Mouse (Mus musculus) ES-Bruce4 (cell line): Measurements from ENCODE around the gene Col20a1. TPM values are rescaled to one million over a fixed set of nuclear protein-coding genes. Genes with fewer than 3 reads are reported as not detected.

ENCODE experiments used
- H3K27ac ChIP-seq: 2 replicates; pipeline ENCODE4 v1.5.1; 2012; ENCODE audit warnings: low read length, inconsistent platforms; ENCODE audit not compliant: insufficient read depth
- H3K27me3 ChIP-seq: 2 replicates; pipeline ENCODE4 v1.6.1; 2012; ENCODE audit warnings: mild to moderate bottlenecking, low read length, inconsistent platforms; ENCODE audit not compliant: control insufficient read depth, poor library complexity, insufficient read depth, severe bottlenecking
- H3K36me3 ChIP-seq: 2 replicates; pipeline ENCODE4 v1.6.1; 2012; ENCODE audit warnings: inconsistent platforms, mild to moderate bottlenecking, low read length, moderate library complexity; ENCODE audit not compliant: control insufficient read depth, poor library complexity, insufficient read depth, severe bottlenecking
- H3K4me1 ChIP-seq: one replicate; pipeline ENCODE4 v1.8.1; 2011; ENCODE audit warnings: low read length; ENCODE audit not compliant: control insufficient read depth, insufficient read depth
- H3K4me3 ChIP-seq: 2 replicates; pipeline ENCODE4 v1.5.1; 2011; ENCODE audit warnings: low read depth, mild to moderate bottlenecking, low read length
- H3K9ac ChIP-seq: 2 replicates; pipeline ENCODE4 v1.6.1; 2012; ENCODE audit warnings: low read depth, mild to moderate bottlenecking, inconsistent platforms; ENCODE audit not compliant: poor library complexity, severe bottlenecking
- H3K9me3 ChIP-seq: replicated peaks from 2 replicates; pipeline ENCODE4 v1.6.1; 2012; ENCODE audit warnings: mild to moderate bottlenecking, low read length, inconsistent platforms; ENCODE audit not compliant: control insufficient read depth, poor library complexity, insufficient read depth, severe bottlenecking
- CTCF ChIP-seq: IDR thresholded peaks from one replicate; pipeline ENCODE4 v1.8.1; 2011; ENCODE audit warnings: low read depth, low read length
- EP300 ChIP-seq: IDR thresholded peaks from 2 replicates; pipeline ENCODE4 v1.6.1; 2011; ENCODE audit warnings: low read depth, low read length; ENCODE audit not compliant: insufficient read depth
- POLR2A ChIP-seq: IDR thresholded peaks from one replicate; pipeline ENCODE4 v1.8.1; 2011; ENCODE audit warnings: low read length; ENCODE audit not compliant: insufficient read depth
- polyA plus RNA-seq: library from polyadenylated mRNA; stranded (reverse); fragments of >200 nt; gene quantifications from 2 replicates; pipeline ENCODE4 v1.2.4, GENCODE M21; 2011; ENCODE audit warnings: low read depth; ENCODE audit not compliant: missing spikeins, insufficient read depth, insufficient read length

Col20a1 gene
- polyA plus RNA-seq, 1 experiment, result 0.79 TPM

DNA sequence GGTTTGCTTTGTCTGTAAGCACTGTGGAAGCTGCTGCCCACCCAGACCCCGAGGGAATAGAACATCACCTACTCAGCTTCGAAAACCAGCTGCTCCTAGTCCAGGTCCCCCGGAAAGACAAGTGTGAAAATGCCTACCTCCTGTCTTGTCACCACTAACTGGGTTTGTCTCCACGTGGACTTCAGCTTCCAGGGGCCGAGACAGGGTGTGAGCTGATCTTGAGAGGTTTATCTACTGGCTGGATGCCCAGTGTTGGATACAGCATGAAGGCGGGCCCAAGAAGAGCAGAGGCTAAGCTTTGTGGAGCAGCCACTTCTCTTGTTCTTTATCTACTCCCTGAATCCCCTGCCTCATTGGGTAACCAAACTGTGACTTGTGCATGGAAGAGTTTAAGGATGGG lies 47.0 kb downstream of the Col20a1 start:
- TF ChIP-seq POLR2A (no peak), EP300 (no peak), CTCF (no peak)
- Histone ChIP-seq H3K36me3 (no peaks in the 10 kb centered on the region), H3K27me3 (no peaks in the 10 kb centered on the region)

DNA sequence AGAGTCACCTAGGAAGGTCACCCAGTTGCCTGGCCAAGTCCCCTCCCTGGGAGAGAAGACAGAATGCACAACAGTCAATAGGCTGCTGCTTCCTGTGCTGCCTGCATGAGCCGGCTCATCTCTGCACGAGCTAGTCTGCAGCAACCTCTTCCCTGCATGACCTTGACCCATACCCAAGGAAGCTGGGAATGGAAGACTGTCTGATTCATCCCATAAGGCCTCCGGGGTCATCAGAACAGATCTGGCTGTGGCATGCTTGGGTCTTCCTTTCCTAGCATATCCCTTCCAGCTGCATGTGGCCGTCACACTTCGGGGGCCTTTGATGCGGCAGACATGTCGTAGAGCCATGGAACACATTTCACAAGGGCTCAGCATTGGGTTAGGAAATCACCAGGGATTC lies 48.9 kb downstream of the Col20a1 start:
- no peak overlapping the region for H3K9ac ChIP-seq
- H3K27me3 ChIP-seq, result peaks cover 4% of the 10 kb centered on the region
- no peak overlapping the region for H3K4me3 ChIP-seq
- no peaks in the 10 kb centered on the region for H3K4me1 ChIP-seq
- no peaks in the 10 kb centered on the region for H3K9me3 ChIP-seq
- no peak overlapping the region for H3K27ac ChIP-seq
- no peak for TF ChIP-seq EP300
- TF ChIP-seq CTCF, result no peak
- TF ChIP-seq POLR2A, result no peak
- no peaks in the 10 kb centered on the region for H3K36me3 ChIP-seq

More for the DNA sequence above, 47.0 kb downstream of the Col20a1 start:
- Histone ChIP-seq H3K4me1 (no peaks in the 10 kb centered on the region), H3K9me3 (no peaks in the 10 kb centered on the region), H3K4me3 (no peak overlapping the region), H3K27ac (no peak overlapping the region), H3K9ac (no peak overlapping the region)

DNA sequence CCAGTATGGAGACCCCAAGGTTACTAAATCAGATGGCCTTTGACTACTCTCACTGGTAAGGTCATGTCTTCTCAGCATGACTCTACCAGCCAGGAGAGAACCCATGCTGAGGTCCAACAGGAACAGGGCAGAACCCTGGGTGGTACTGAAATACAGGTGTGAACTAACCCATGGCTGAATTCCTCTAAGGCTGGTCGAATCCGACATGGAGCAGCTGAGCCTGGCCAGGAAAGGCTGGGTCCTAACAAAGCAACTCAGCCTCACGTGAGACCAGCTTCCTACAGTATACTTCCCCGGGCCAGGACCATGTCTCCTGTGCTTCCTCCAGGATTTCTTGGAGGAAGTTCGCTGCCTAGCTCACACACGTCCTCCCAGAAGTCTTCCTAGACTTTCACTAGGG lies 50.2 kb downstream of the Col20a1 start:
- no peaks in the 10 kb centered on the region for H3K36me3 ChIP-seq
- H3K9me3 ChIP-seq, result no peaks in the 10 kb centered on the region
- H3K9ac ChIP-seq, result no peak overlapping the region
- no peak overlapping the region for H3K4me3 ChIP-seq
- no peak overlapping the region for H3K27ac ChIP-seq
- TF ChIP-seq CTCF (no peak), POLR2A (no peak), EP300 (no peak)
- peaks cover 4% of the 10 kb centered on the region for H3K27me3 ChIP-seq
- no peaks in the 10 kb centered on the region for H3K4me1 ChIP-seq

DNA sequence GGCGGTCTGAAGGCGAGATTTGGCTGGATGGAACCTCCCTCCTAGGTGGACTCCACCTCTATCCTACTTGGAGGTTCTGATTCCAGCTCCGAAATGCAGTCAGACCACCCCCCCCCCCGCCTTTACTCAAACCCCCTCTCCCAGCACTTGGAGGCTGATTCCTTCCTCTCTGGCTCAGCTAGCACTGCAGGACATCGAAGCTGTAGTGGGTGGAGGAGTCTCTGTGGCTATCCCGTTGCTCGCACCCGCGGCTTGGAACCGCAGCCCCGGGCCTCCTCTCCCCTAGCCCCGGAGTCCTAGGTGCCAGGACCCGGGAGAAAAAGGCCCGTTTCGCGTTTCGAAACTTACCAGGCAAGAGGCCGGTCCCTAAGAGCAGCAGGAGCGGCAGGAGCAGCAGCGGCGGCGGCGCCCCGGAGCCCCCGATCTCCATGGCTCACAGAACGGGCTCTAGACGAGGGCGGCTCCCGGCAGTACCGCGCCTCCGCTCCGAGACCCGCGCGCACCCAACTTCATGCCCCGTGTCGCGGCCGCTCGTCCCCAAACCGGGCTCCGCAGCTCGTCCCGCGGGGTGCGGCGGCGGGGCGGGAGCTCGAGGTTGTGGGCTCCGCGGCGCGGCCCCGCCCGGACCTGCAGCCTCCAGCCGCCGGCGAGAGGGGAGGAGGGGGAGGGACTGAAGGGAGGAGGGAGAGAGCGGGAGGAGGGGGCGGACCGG lies 52.5 kb downstream of the Col20a1 start:
- TF ChIP-seq EP300, result no peak
- TF ChIP-seq POLR2A, result no peak
- TF ChIP-seq CTCF, result no peak
- H3K9me3 ChIP-seq, result no peaks in the 10 kb centered on the region
- H3K36me3 ChIP-seq, result no peaks in the 10 kb centered on the region
- H3K9ac ChIP-seq, result peak overlapping the region; percentile 80
- peaks cover 2% of the 10 kb centered on the region for H3K4me1 ChIP-seq
- peak overlapping the region; percentile 60 for H3K4me3 ChIP-seq
- peaks cover 4% of the 10 kb centered on the region for H3K27me3 ChIP-seq
- no peak overlapping the region for H3K27ac ChIP-seq

DNA sequence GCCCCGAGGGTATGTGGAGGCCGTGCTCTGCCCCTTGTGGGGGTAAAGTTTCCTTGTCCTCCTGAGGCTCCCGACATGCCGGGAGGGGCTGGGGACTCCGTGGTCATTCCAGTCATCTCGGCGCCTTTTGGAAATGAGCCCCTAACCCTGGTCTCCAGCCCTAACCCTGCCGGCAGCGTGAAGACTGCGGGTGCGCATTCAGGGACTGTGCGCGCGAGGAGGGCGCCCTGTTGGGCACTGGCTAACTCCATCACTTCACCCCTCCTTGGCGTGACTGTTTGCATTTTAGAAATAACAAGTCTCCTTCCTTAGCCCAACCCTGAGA lies 53.0 kb downstream of the Col20a1 start:
- Histone ChIP-seq H3K36me3 (no peaks in the 10 kb centered on the region), H3K4me3 (peak overlapping the region; percentile 60), H3K9ac (peak overlapping the region; percentile 80), H3K4me1 (peaks cover 2% of the 10 kb centered on the region), H3K9me3 (no peaks in the 10 kb centered on the region), H3K27ac (no peak overlapping the region), H3K27me3 (peaks cover 4% of the 10 kb centered on the region)
- TF ChIP-seq CTCF, result no peak
- TF ChIP-seq POLR2A, result no peak
- no peak for TF ChIP-seq EP300

DNA sequence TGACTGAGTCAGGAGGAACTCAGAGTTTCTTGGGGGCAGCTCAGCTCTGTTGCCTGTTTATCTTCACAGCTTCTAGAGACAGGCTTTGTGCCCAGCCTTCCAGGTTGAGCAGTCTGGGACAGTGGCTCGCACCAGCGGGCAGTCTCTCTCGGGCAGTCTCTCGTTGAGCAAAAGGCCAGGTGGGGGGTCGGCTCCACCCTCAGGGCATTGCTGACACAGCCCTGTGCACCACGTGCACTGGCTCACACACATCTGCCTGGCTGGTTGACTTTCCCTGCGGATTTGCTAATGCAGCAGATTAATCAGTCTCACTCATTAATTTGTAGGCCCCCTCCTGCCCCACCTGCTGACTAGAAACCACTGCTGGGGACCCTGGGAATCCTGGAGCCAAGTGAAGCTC lies 55.6 kb downstream of the Col20a1 start:
- Histone ChIP-seq H3K4me3 (no peak overlapping the region), H3K36me3 (no peaks in the 10 kb centered on the region), H3K4me1 (peaks cover 2% of the 10 kb centered on the region), H3K27ac (no peak overlapping the region), H3K9me3 (no peaks in the 10 kb centered on the region), H3K9ac (no peak overlapping the region), H3K27me3 (peaks cover 4% of the 10 kb centered on the region)
- no peak for TF ChIP-seq POLR2A
- no peak for TF ChIP-seq EP300
- TF ChIP-seq CTCF, result no peak
